27 mouse cellular contexts compared by ENCODE assay signal in genomic region chr8:114759621-114760020, GRCm38 (mm10).
"Had no signal": no experiment of that assay in that cellular context is flagged by ENCODE, and none has a peak within 500 bp of the region (broad histone marks: within the 10 kb centered on the region; RNA-seq: fewer than 3 reads in every experiment).

No protein-coding gene starts in this region.

- H3K9me3 ChIP-seq: embryonic facial prominence, embryonic 10.5 days; embryonic facial prominence, embryonic 12.5 days; embryonic facial prominence, embryonic 13.5 days; embryonic facial prominence, embryonic 15.5 days; forebrain, embryonic 10.5 days; forebrain, embryonic 12.5 days; forebrain, embryonic 13.5 days; forebrain, embryonic 15.5 days had no signal

- H3K27me3 ChIP-seq: embryonic facial prominence, embryonic 12.5 days; embryonic facial prominence, embryonic 13.5 days; embryonic facial prominence, embryonic 15.5 days; forebrain, embryonic 12.5 days; forebrain, embryonic 13.5 days; forebrain, embryonic 15.5 days had no signal

- H3K9ac ChIP-seq: embryonic facial prominence, embryonic 12.5 days; embryonic facial prominence, embryonic 13.5 days; embryonic facial prominence, embryonic 15.5 days; forebrain, embryonic 12.5 days; forebrain, embryonic 13.5 days; forebrain, embryonic 15.5 days; forebrain, postnatal 0 days had no signal

- DNase-seq: cerebellum, adult 2 months; cerebellum, adult 8-10 months; cerebellum, adult 9-10 months; cerebellum, adult 9-11 months; cerebellum, postnatal 10 days; cerebellum, postnatal 14 days; cerebellum, postnatal 25 days; cerebellum, postnatal 36 days; embryo, embryonic 11 days; forebrain, postnatal 0 days; gastrocnemius, adult 2 months; gastrocnemius, postnatal 10 days; gastrocnemius, postnatal 14 days; gastrocnemius, postnatal 25 days; gastrocnemius, postnatal 36 days; heart, adult 18-20 months had no signal

- ATAC-seq: forebrain, embryonic 13.5 days; forebrain, embryonic 14.5 days; forebrain, embryonic 15.5 days; forebrain, embryonic 16.5 days; forebrain, postnatal 0 days had no signal

- H3K4me1 ChIP-seq: embryonic facial prominence, embryonic 12.5 days; embryonic facial prominence, embryonic 13.5 days; embryonic facial prominence, embryonic 15.5 days; forebrain, embryonic 13.5 days; forebrain, embryonic 15.5 days had no signal

- H3K36me3 ChIP-seq: embryonic facial prominence, embryonic 10.5 days; embryonic facial prominence, embryonic 12.5 days; embryonic facial prominence, embryonic 13.5 days; embryonic facial prominence, embryonic 15.5 days; forebrain, embryonic 10.5 days; forebrain, embryonic 12.5 days; forebrain, embryonic 15.5 days had no signal

- H3K4me3 ChIP-seq: embryonic facial prominence, embryonic 10.5 days; embryonic facial prominence, embryonic 12.5 days; embryonic facial prominence, embryonic 13.5 days; embryonic facial prominence, embryonic 15.5 days; erythroblast, embryonic 14.5 days; forebrain, embryonic 10.5 days; forebrain, embryonic 12.5 days; forebrain, embryonic 13.5 days; forebrain, embryonic 15.5 days; gastrocnemius, adult 2 months had no signal

- H3K27ac ChIP-seq: embryonic facial prominence, embryonic 10.5 days; embryonic facial prominence, embryonic 12.5 days; embryonic facial prominence, embryonic 13.5 days; embryonic facial prominence, embryonic 15.5 days; forebrain, embryonic 10.5 days; forebrain, embryonic 12.5 days; forebrain, embryonic 13.5 days; forebrain, embryonic 15.5 days; gastrocnemius, adult 2 months had no signal

- H3K4me2 ChIP-seq: embryonic facial prominence, embryonic 12.5 days; embryonic facial prominence, embryonic 13.5 days; embryonic facial prominence, embryonic 15.5 days; forebrain, embryonic 12.5 days; forebrain, embryonic 13.5 days; forebrain, embryonic 15.5 days had no signal
